Mouse (Mus musculus): ENCODE measurements at regions not wholly inside any gene's neighbourhood (a gene's known extent, or its start where the extent isn't known, plus 50 kb on each side); places are given as distances from the start of the nearest gene placed in this dataset.

- DNase-seq (ENCODE audit: extremely low spot score): no peak
Observed at GRCm38 (mm10) chr13:47398976-47399375, 276.5 kb downstream of the Rnf144b start.

- no peak for DNase-seq (ENCODE audit: extremely low spot score)
Observed at GRCm38 (mm10) chr13:47413261-47413660, 290.8 kb downstream of the Rnf144b start.

GRCm38 (mm10) chr13:47413940-47414339 is 291.5 kb downstream of the Rnf144b start:
- DNase-seq (ENCODE audit: extremely low spot score): no peak

- no peak for DNase-seq (ENCODE audit: extremely low spot score)
Observed at GRCm38 (mm10) chr13:47429856-47430365, 307.5 kb downstream of the Rnf144b start.

GRCm38 (mm10) chr13:47430409-47430808 is 308.0 kb downstream of the Rnf144b start:
- DNase-seq (ENCODE audit: extremely low spot score): no peak

- no peak for DNase-seq (ENCODE audit: extremely low spot score)
Observed at GRCm38 (mm10) chr13:47435631-47436030, 313.2 kb downstream of the Rnf144b start.

- DNase-seq (ENCODE audit: extremely low spot score): no peak
Observed at GRCm38 (mm10) chr13:47444876-47445275, 322.4 kb downstream of the Rnf144b start.

GRCm38 (mm10) chr13:47452186-47452760 is 329.8 kb downstream of the Rnf144b start:
- DNase-seq (ENCODE audit: extremely low spot score): no peak

GRCm38 (mm10) chr13:47462148-47462547 is 339.7 kb downstream of the Rnf144b start:
- no peak for DNase-seq (ENCODE audit: extremely low spot score)

GRCm38 (mm10) chr13:47471543-47472213 is 349.2 kb downstream of the Rnf144b start:
- DNase-seq (ENCODE audit: extremely low spot score): no peak

GRCm38 (mm10) chr13:47480159-47480558 is 357.7 kb downstream of the Rnf144b start:
- no peak for DNase-seq (ENCODE audit: extremely low spot score)

- no peak for DNase-seq (ENCODE audit: extremely low spot score)
Observed at GRCm38 (mm10) chr13:47484819-47485218, 362.4 kb downstream of the Rnf144b start.

GRCm38 (mm10) chr13:47486111-47486510 is 363.7 kb downstream of the Rnf144b start:
- no peak for DNase-seq (ENCODE audit: extremely low spot score)

GRCm38 (mm10) chr13:47486658-47487057 is 364.2 kb downstream of the Rnf144b start:
- no peak for DNase-seq (ENCODE audit: extremely low spot score)

GRCm38 (mm10) chr13:47505380-47505955 is 383.0 kb downstream of the Rnf144b start:
- no peak for DNase-seq (ENCODE audit: extremely low spot score)

- DNase-seq (ENCODE audit: extremely low spot score): no peak
Observed at GRCm38 (mm10) chr13:47532935-47533334, 410.5 kb downstream of the Rnf144b start.

- DNase-seq (ENCODE audit: extremely low spot score): no peak
Observed at GRCm38 (mm10) chr13:47537156-47537555, 414.7 kb downstream of the Rnf144b start.

GRCm38 (mm10) chr13:47549626-47550025 is 427.2 kb downstream of the Rnf144b start:
- no peak for DNase-seq (ENCODE audit: extremely low spot score)

- no peak for DNase-seq (ENCODE audit: extremely low spot score)
Observed at GRCm38 (mm10) chr13:47552251-47552650, 429.8 kb downstream of the Rnf144b start.

- DNase-seq (ENCODE audit: extremely low spot score): no peak
Observed at GRCm38 (mm10) chr13:47554198-47554597, 431.7 kb downstream of the Rnf144b start.

GRCm38 (mm10) chr13:47557196-47557974 is 434.9 kb downstream of the Rnf144b start:
- DNase-seq (ENCODE audit: extremely low spot score): no peak

- no peak for DNase-seq (ENCODE audit: extremely low spot score)
Observed at GRCm38 (mm10) chr13:47562836-47563235, 440.4 kb downstream of the Rnf144b start.

All from embryo, embryonic 9.5 days (tissue).